28 mouse cellular contexts compared by ENCODE assay signal in genomic region chr1:82807206-82807605, GRCm38 (mm10). TPM values are rescaled to one million over a fixed set of nuclear protein-coding genes. Genes with fewer than 3 reads are reported as not detected.
A peak's percentile ranks its signal among the peaks of the same experiment; 100 is the strongest.
DNase-seq lines count a peak whose midpoint lies in the region; ATAC-seq and TF ChIP-seq lines count a peak whose summit lies in the region.
"Had no signal": no experiment of that assay in that cellular context is flagged by ENCODE, and none has a peak within 500 bp of the region (broad histone marks: within the 10 kb centered on the region; RNA-seq: fewer than 3 reads in every experiment).

No protein-coding gene starts in this region.

- no peak overlapping the region; the same call in 1 of the 2 replicates for H3K4me3 ChIP-seq in spleen, adult 2 months (ENCODE audit: extremely low read depth, insufficient read depth, insufficient read length)
- H3K4me3 ChIP-seq: forebrain, embryonic 13.5 days; heart, embryonic 13.5 days; limb, embryonic 12.5 days; liver, embryonic 12.5 days; midbrain, embryonic 15.5 days; myocyte had no signal

- no peaks in the 10 kb centered on the region for H3K4me1 ChIP-seq in spleen, adult 2 months (ENCODE audit: control insufficient read depth, insufficient read depth, insufficient read length)
- H3K4me1 ChIP-seq: forebrain, embryonic 13.5 days; limb, embryonic 12.5 days; midbrain, embryonic 15.5 days had no signal

- 61% methylated on average over 7 of the region's 7 CpGs for WGBS in spleen, adult 2 months

- no peaks in the 10 kb centered on the region for H3K36me3 ChIP-seq in spleen, adult 2 months (ENCODE audit: control insufficient read depth, insufficient read depth, low read length)
- H3K36me3 ChIP-seq: heart, embryonic 13.5 days; limb, embryonic 12.5 days; liver, embryonic 12.5 days; midbrain, embryonic 15.5 days had no signal

- no peak for TF ChIP-seq CTCF in spleen, adult 2 months (IDR thresholded peaks at IDR 0.05; ENCODE audit: extremely low read depth, insufficient read depth, insufficient read length, insufficient replicate concordance)

- no peak for ATAC-seq in granulocyte monocyte progenitor cell, adult 5-6 weeks (replicated peaks; ENCODE audit: poor library complexity, severe bottlenecking)
- ATAC-seq: forebrain, embryonic 13.5 days; liver, embryonic 12.5 days; midbrain, embryonic 15.5 days had no signal

- peak; percentile 34 for DNase-seq in heart, adult 11 months
- DNase-seq in heart, adult 18-20 months, result no peak
- no peak for DNase-seq in spleen, adult 2 months (ENCODE audit: low read depth in 1 of 2, low spot score in 2 of 2)
- DNase-seq in spleen, postnatal 36 days (ENCODE audit: low spot score in 2 of 2), result no peak
- peak; percentile 81 for DNase-seq in thymus, postnatal 0 days (ENCODE audit: low spot score)
- DNase-seq in ovary, adult 18-20 months (ENCODE audit: low spot score), result no peak
- no peak for DNase-seq in gastrocnemius, postnatal 4 days (ENCODE audit: low spot score in 2 of 2)
- DNase-seq: adrenal gland, adult 8-10 months; cerebellum, adult 9-11 months; gastrocnemius, postnatal 14 days; lung, adult 2 months; lung, postnatal 36 days had no signal

- H3K27me3 ChIP-seq in spleen, adult 2 months (ENCODE audit: control insufficient read depth, insufficient read depth, low read length), result no peaks in the 10 kb centered on the region
- H3K27me3 ChIP-seq: forebrain, embryonic 13.5 days; heart, embryonic 13.5 days; limb, embryonic 12.5 days; midbrain, embryonic 15.5 days had no signal

- H3K27ac ChIP-seq in spleen, adult 2 months (ENCODE audit: insufficient read depth, low read length), result peak overlapping the region; percentile 86
- H3K27ac ChIP-seq: forebrain, embryonic 13.5 days; heart, embryonic 13.5 days; limb, embryonic 12.5 days; liver, embryonic 12.5 days; midbrain, embryonic 15.5 days had no signal

- no peak for TF ChIP-seq POLR2A in spleen, adult 2 months (IDR thresholded peaks at IDR 0.05; ENCODE audit: low read depth, low read length)

RNA-seq across cellular contexts. Expression of gene Agfg1, which starts 32.1 kb away (rescaled TPM):
- 10 to 100 TPM; 27.3 to 27.5 TPM for total RNA-seq in heart, adult 18-20 months (2021)
- 32.2 and 41.1 TPM in 2 replicates for polyA plus RNA-seq in spleen, adult 2 months (2012; rRNA removed)
- 45.2 and 50.4 TPM in 2 replicates for polyA plus RNA-seq in thymus, postnatal 0 days (2015; fragmentation: Nextera tagmentation; extraction: Ambion mirVana)
- 23.1 and 26.3 TPM in 2 replicates for total RNA-seq in granulocyte monocyte progenitor cell, adult 5-6 weeks (2014; fragmentation: Nextera tagmentation)
- total RNA-seq in granulocyte monocyte progenitor cell, adult 5-6 weeks (2017), result 32.5 and 33.5 TPM in 2 replicates
- 10 to 100 TPM; 37.1 to 41.4 TPM for total RNA-seq in gastrocnemius, postnatal 4 days (2021)

RNA-seq across cellular contexts. Expression of gene Gm47791, which starts 36.2 kb away (rescaled TPM):
- not detected for total RNA-seq in heart, adult 18-20 months (2021)
- polyA plus RNA-seq in spleen, adult 2 months (2012; rRNA removed), result not detected in 2 replicates
- not detected in 2 replicates for polyA plus RNA-seq in thymus, postnatal 0 days (2015; fragmentation: Nextera tagmentation; extraction: Ambion mirVana)
- not detected in 2 replicates for total RNA-seq in granulocyte monocyte progenitor cell, adult 5-6 weeks (2014; fragmentation: Nextera tagmentation)
- not detected in 2 replicates for total RNA-seq in granulocyte monocyte progenitor cell, adult 5-6 weeks (2017)
- total RNA-seq in gastrocnemius, postnatal 4 days (2021), result not detected
- total RNA-seq: adrenal gland, adult 8-10 months; gastrocnemius, postnatal 14 days; layer of hippocampus, postnatal 10 days; megakaryocyte-erythroid progenitor cell, adult 5-6 weeks; neutrophil, adult 5-6 weeks had no signal
- polyA plus RNA-seq: cortical plate, adult 2 months; embryonic facial prominence, embryonic 11.5 days; forebrain, embryonic 13.5 days; heart, embryonic 13.5 days; hindbrain, embryonic 11.5 days; kidney, embryonic 14.5 days; large intestine, adult 2 months; limb, embryonic 12.5 days; liver, embryonic 12.5 days; lung, adult 2 months; midbrain, embryonic 15.5 days; myocyte; testis, adult 2 months had no signal

RNA-seq across cellular contexts. Expression of gene Tm4sf20, which starts 38.9 kb away (rescaled TPM):
- not detected for total RNA-seq in heart, adult 18-20 months (2021)
- not detected in 2 replicates for polyA plus RNA-seq in spleen, adult 2 months (2012; rRNA removed)
- polyA plus RNA-seq in thymus, postnatal 0 days (2015; fragmentation: Nextera tagmentation; extraction: Ambion mirVana), result 0.17 and 0.47 TPM in 2 replicates
- not detected in 2 replicates for total RNA-seq in granulocyte monocyte progenitor cell, adult 5-6 weeks (2014; fragmentation: Nextera tagmentation)
- not detected in 2 replicates for total RNA-seq in granulocyte monocyte progenitor cell, adult 5-6 weeks (2017)
- total RNA-seq in gastrocnemius, postnatal 4 days (2021), result not detected
- total RNA-seq: adrenal gland, adult 8-10 months; gastrocnemius, postnatal 14 days; layer of hippocampus, postnatal 10 days; megakaryocyte-erythroid progenitor cell, adult 5-6 weeks; neutrophil, adult 5-6 weeks had no signal
- polyA plus RNA-seq: cortical plate, adult 2 months; embryonic facial prominence, embryonic 11.5 days; heart, embryonic 13.5 days; hindbrain, embryonic 11.5 days; liver, embryonic 12.5 days; lung, adult 2 months; myocyte; testis, adult 2 months had no signal

Comparison
In these comparisons a context has a peak if more than half of its experiments do, and no peak if none do; other contexts are left out.
1. DNase-seq: peak in heart, adult 11 months (single experiment) and thymus, postnatal 0 days (single experiment); none in heart, adult 18-20 months (0 of 2), spleen, adult 2 months (0 of 2), spleen, postnatal 36 days (0 of 2), ovary, adult 18-20 months (single experiment) and gastrocnemius, postnatal 4 days (0 of 2).